Mouse (Mus musculus) common myeloid progenitor, adult 5-6 weeks (primary cell): ENCODE measurements around the gene Plekhg4. TPM values are rescaled to one million over a fixed set of nuclear protein-coding genes. Genes with fewer than 3 reads are reported as not detected.

Experiments
- ATAC-seq: replicated peaks from 2 replicates; pipeline ENCODE4 v1.8.0; 2016; ENCODE audit warnings: low read depth, mild to moderate bottlenecking, moderate TSS enrichment, inconsistent platforms; ENCODE audit not compliant: poor library complexity, severe bottlenecking
- total RNA-seq: library from RNA; stranded (forward); fragments of 200-1000, 187-1606 nt; gene quantifications from 2 replicates; pipeline ENCODE4 v1.2.3, GENCODE M21; 2017

The Plekhg4 gene
- total RNA-seq, result not detected in 2 replicates

GRCm38 (mm10) chr8:105373032-105373431 lies at the start of gene Plekhg4:
TSS of gene Plekhg4 (plus strand) at chr8:105373274.
- no peak for ATAC-seq

- ATAC-seq, result no peak
Observed at GRCm38 (mm10) chr8:105325641-105326093, 47.4 kb upstream of the Plekhg4 start.

- peak; percentile 90 for ATAC-seq
Observed at GRCm38 (mm10) chr8:105326141-105326672, 46.9 kb upstream of the Plekhg4 start, which contains the start of the genes Lrrc29 and Tmem208. TSS of gene Lrrc29 (minus strand) at chr8:105326278. TSS of gene Tmem208 (plus strand) at chr8:105326354.

- ATAC-seq, result no peak
Observed at GRCm38 (mm10) chr8:105326968-105327367, 46.1 kb upstream of the Plekhg4 start.

- ATAC-seq, result no peak
Observed at GRCm38 (mm10) chr8:105330325-105330724, 42.7 kb upstream of the Plekhg4 start.

GRCm38 (mm10) chr8:105331469-105331868 lies 41.6 kb upstream of the Plekhg4 start:
- ATAC-seq, result no peak

GRCm38 (mm10) chr8:105331931-105332330 lies 41.1 kb upstream of the Plekhg4 start:
- no peak for ATAC-seq

GRCm38 (mm10) chr8:105332523-105332922 lies 40.6 kb upstream of the Plekhg4 start:
- ATAC-seq, result no peak

GRCm38 (mm10) chr8:105336373-105337130 lies 36.5 kb upstream of the Plekhg4 start:
- ATAC-seq, result no peak

GRCm38 (mm10) chr8:105338992-105339391 lies 34.1 kb upstream of the Plekhg4 start:
- ATAC-seq, result peak; percentile 81

GRCm38 (mm10) chr8:105339886-105340635 lies 33.0 kb upstream of the Plekhg4 start:
- peak; percentile 52 for ATAC-seq

GRCm38 (mm10) chr8:105341399-105341798 lies 31.7 kb upstream of the Plekhg4 start:
- no peak for ATAC-seq

GRCm38 (mm10) chr8:105342768-105343167 lies 30.3 kb upstream of the Plekhg4 start:
- no peak for ATAC-seq

GRCm38 (mm10) chr8:105343791-105344574 lies 29.1 kb upstream of the Plekhg4 start:
- no peak for ATAC-seq

GRCm38 (mm10) chr8:105345061-105345975 lies 27.8 kb upstream of the Plekhg4 start:
- ATAC-seq, result peak; percentile 43

- ATAC-seq, result peak; percentile 12; the same call in 1 of the 2 replicates
Observed at GRCm38 (mm10) chr8:105346611-105347427, 26.3 kb upstream of the Plekhg4 start.

- peak; percentile 80 for ATAC-seq
Observed at GRCm38 (mm10) chr8:105347428-105348221, 25.4 kb upstream of the Plekhg4 start, which contains the start of gene Fhod1. TSS of gene Fhod1 (minus strand) at chr8:105347953.
